Mouse (Mus musculus): Measurements from ENCODE around the gene Hmgn2.
"Not testable (repeated sequence)": the region's sequence is repeated elsewhere in the genome, so short reads cannot be mapped to it uniquely, and the experiment has no call there.

DNA sequence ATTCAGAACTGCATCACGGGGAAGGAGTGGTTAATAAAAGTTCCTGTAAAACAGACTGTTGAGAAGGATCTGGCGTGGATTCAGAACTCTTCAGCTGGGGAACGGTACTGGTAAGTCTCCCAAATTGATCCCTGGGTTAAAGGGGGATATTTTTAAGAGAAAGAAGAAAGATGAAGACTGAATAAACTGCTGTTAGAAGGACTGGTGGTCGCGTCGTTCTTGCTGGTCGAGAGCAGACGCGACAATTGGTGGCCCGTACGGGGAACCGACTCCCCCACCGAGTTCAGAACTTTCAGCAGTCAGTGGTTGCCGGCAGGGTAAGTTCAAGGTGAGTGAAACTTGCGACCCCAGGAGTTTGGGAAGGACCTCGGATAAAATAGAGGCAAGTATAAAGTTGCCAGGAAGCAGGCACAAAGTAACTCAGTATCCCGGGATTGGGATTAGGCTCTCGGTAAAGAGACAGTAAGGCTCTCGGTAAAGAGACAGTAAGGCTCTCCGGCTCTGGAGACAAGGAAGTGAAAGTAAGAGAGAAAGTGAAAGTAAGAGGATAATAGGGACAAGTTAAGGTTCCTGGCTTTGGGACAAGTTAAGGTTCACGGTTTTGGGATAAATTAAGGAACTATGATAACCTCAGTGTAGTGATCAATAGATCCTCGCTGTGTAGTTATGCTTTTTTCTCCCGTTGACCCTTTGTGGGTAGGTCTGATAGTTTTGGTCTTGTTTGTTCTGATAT is 50.2 kb downstream of the Hmgn2 start:
- TF ChIP-seq MAX (IDR thresholded peaks at IDR 0.05); CTCF (IDR thresholded peaks at IDR 0.05; ENCODE audit: control insufficient read depth, insufficient read depth, insufficient read length): not testable (repeated sequence)

Data from C2C12 (cell line).